Mouse (Mus musculus) intestine, embryonic 16.5 days (tissue): ENCODE measurements at regions not wholly inside any gene's neighbourhood (a gene's known extent, or its start where the extent isn't known, plus 50 kb on each side); places are given as distances from the start of the nearest gene placed in this dataset.
A peak's percentile ranks its signal among the peaks of the same experiment; 100 is the strongest.

Source experiments
- ATAC-seq: fragments of 200-750 bp; cut with Nextera tagmentation; 2 replicates; pipeline ENCODE4 v1.8.0; 2017; ENCODE audit warnings: moderate TSS enrichment, moderate library complexity
- H3K27ac ChIP-seq: fragments of 300-500 bp; sonication (generic); 2 replicates; pipeline ENCODE4 v1.5.1; 2014; ENCODE audit warnings: mild to moderate bottlenecking, low read length
- H3K27me3 ChIP-seq: fragments of 300-500 bp; sonication (generic); replicated peaks from 2 replicates; pipeline ENCODE4 v1.6.1; 2014; ENCODE audit warnings: low read length, control low read depth, mixed read lengths; ENCODE audit not compliant: control insufficient read depth, insufficient read depth
- H3K36me3 ChIP-seq: fragments of 300-500 bp; sonication (generic); 2 replicates; pipeline ENCODE4 v1.6.1; 2014; ENCODE audit warnings: low read length, control low read depth; ENCODE audit not compliant: control insufficient read depth, insufficient read depth
- H3K4me1 ChIP-seq: fragments of 300-500 bp; sonication (generic); 2 replicates; pipeline ENCODE4 v1.6.1; 2014; ENCODE audit warnings: low read length, control low read depth, mixed read lengths; ENCODE audit not compliant: control insufficient read depth, insufficient read depth
- H3K4me2 ChIP-seq: fragments of 300-500 bp; sonication (generic); 2 replicates; pipeline ENCODE4 v1.6.1; 2014; ENCODE audit warnings: low read depth, low read length, control low read depth
- H3K4me3 ChIP-seq: fragments of 300-500 bp; sonication (generic); 2 replicates; pipeline ENCODE4 v1.5.1; 2014; ENCODE audit warnings: mild to moderate bottlenecking, low read length
- H3K9ac ChIP-seq: fragments of 300-500 bp; sonication (generic); 2 replicates; pipeline ENCODE4 v1.6.1; 2014; ENCODE audit warnings: low read depth, low read length
- H3K9me3 ChIP-seq: fragments of 300-500 bp; sonication (generic); 2 replicates; pipeline ENCODE4 v1.6.1; 2016; ENCODE audit warnings: low read length, control low read depth; ENCODE audit not compliant: control insufficient read depth
- WGBS: fragments of 180-500 bp; shearing (Covaris S2); extraction: QIAGEN DNeasy Blood & Tissue Kit; methylation state at CpG from one replicate; pipeline ENCODE4 v1.1.7; 2014; 5-methylcytosine and 5-hydroxymethylcytosine counted together

DNA sequence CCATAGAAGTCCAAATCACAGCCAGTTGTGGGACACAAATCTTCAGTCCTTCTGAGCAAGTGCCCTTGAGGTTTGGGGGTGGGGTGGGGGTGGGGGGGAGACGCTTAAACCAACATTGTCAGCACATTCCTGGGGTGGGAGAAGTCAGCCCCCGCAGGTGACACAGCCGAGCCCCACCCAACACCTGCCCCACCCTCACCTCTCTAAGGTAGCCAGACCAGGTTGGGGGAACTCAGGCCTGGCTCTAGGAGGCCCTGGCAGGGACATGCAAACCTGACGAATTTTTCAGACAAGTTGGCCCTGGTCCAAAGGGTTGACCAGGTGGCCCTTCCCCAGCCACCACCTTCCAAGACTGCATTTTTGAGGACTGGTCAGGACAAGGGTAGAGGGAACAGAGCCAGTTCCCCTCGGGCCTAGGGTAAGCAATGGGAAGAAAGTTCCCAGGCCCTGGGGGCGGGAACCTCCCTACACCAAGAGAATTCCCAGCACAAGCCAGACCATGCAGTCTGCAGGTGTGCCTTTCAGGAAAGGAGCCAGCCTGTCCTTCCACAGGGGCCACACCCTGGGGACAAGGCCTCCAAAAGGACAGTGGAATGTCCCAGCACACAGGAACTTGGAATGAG is 146.9 kb downstream of the Bcl11b start:
- WGBS = 55% methylated on average over 6 of the region's 6 CpGs
- Histone ChIP-seq H3K27me3 (no peaks in the 10 kb centered on the region), H3K9ac (no peak overlapping the region), H3K4me1 (peaks cover 19% of the 10 kb centered on the region), H3K27ac (no peak overlapping the region), H3K9me3 (no peaks in the 10 kb centered on the region), H3K36me3 (no peaks in the 10 kb centered on the region), H3K4me3 (no peak overlapping the region), H3K4me2 (no peak overlapping the region)
- peak; percentile 50 for ATAC-seq

GRCm38 (mm10) chr12:107858536-107859280 is 144.7 kb downstream of the Bcl11b start:
- H3K4me3 ChIP-seq = no peak overlapping the region
- H3K4me1 ChIP-seq = peaks cover 19% of the 10 kb centered on the region
- no peaks in the 10 kb centered on the region for H3K9me3 ChIP-seq
- 47% methylated on average over 10 of the region's 10 CpGs for WGBS
- no peak overlapping the region for H3K9ac ChIP-seq
- no peak overlapping the region for H3K27ac ChIP-seq
- peak; percentile 71 for ATAC-seq
- no peak overlapping the region for H3K4me2 ChIP-seq
- H3K36me3 ChIP-seq = no peaks in the 10 kb centered on the region
- no peaks in the 10 kb centered on the region for H3K27me3 ChIP-seq

GRCm38 (mm10) chr12:107859750-107860149 is 143.7 kb downstream of the Bcl11b start:
- H3K27ac ChIP-seq = no peak overlapping the region
- no peak for ATAC-seq
- H3K4me1 ChIP-seq = peaks cover 19% of the 10 kb centered on the region
- no peak overlapping the region for H3K4me3 ChIP-seq
- H3K36me3 ChIP-seq = no peaks in the 10 kb centered on the region
- no peak overlapping the region for H3K9ac ChIP-seq
- 35% methylated on average over 8 of the region's 8 CpGs for WGBS
- no peak overlapping the region for H3K4me2 ChIP-seq
- H3K9me3 ChIP-seq = no peaks in the 10 kb centered on the region
- H3K27me3 ChIP-seq = no peaks in the 10 kb centered on the region

- no peak for ATAC-seq
- WGBS = 72% methylated on average over 6 of the region's 6 CpGs
- H3K9ac ChIP-seq = no peak overlapping the region
- H3K4me1 ChIP-seq = peaks cover 19% of the 10 kb centered on the region
- H3K27me3 ChIP-seq = no peaks in the 10 kb centered on the region
- H3K27ac ChIP-seq = no peak overlapping the region
- no peaks in the 10 kb centered on the region for H3K9me3 ChIP-seq
- H3K4me2 ChIP-seq = no peak overlapping the region
- H3K36me3 ChIP-seq = no peaks in the 10 kb centered on the region
- H3K4me3 ChIP-seq = no peak overlapping the region
Observed at GRCm38 (mm10) chr12:107860358-107860757, 143.0 kb downstream of the Bcl11b start.
